Mouse (Mus musculus): ENCODE results near the gene Grb14. TPM values are rescaled to one million over a fixed set of nuclear protein-coding genes. Genes with fewer than 3 reads are reported as not detected.

The Grb14 gene
- polyA plus RNA-seq, 1 experiment from 2014 or later, result 7.5 TPM

DNA sequence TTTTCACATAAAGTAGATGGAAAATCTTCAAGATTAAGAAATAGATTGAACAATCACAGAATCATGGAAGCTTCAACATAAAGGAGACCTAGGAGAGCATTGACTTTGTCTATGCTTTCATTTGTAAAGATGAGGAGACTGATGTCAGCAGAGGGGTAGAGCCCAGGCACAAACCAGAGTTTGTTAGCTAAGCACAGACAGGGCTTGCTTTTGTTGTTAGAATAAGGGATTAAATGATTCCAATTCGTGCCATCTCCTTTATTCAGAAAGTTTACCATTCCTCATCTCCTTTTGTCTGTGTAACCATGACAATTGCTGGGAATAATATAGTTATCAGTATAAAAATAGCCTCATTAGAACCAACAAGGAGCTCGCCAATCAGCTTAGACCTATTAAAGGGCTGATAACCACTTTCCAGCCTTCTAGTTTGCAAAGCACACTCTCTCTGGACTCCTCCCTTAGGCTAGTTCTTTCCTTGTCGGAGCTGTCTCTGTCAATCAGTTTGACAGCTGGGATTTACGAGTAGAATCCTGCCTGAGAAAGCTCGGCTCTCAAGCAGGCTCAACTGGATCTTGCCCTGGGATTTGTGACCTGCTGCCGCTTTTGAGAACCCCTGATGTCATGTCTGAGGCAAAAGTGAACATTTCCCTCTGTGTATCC is 137.6 kb downstream of the Grb14 start:
- no peak for TF ChIP-seq CTCF (IDR thresholded peaks at IDR 0.05)
- no peak for ATAC-seq
- H3K27me3 ChIP-seq, result peaks cover 38% of the 10 kb centered on the region
- in situ Hi-C loops (cut with MboI; ENCODE audit: low pct_unique_long_range_greater_than_20kb), result no loop called here
- CTCF ChIA-PET, result no interaction called here
- POLR2A ChIA-PET, result interaction anchor here (1.1 kb wide), 1 partner anchor 21 kb away, joined by 3 read pairs; no protein-coding TSS in a partner anchor
- no peak for DNase-seq (ENCODE audit: low read depth, low spot score)

DNA sequence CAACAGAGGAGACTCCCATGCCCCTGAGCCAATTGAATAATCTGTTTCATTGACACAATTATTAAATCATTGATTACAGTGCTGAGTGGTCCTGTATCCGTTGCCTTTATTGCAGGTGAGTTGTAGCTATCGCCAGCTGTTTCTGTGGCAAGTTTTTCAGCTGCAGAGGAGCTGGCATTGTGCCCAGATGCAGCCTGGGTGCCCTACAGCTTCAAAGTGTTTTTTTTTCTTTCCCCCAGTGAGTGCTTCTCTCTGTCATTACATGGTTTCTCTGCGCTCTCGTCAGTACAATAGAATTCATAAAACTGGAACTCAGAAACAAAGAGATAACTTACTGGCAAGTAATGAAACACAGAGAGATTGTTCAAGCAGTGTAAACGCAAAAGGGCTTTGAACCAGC is 139.1 kb downstream of the Grb14 start:
- DNase-seq (ENCODE audit: low read depth, low spot score) (no peak), ATAC-seq (no peak)
- in situ Hi-C loops (cut with MboI; ENCODE audit: low pct_unique_long_range_greater_than_20kb), result no loop called here
- ChIA-PET CTCF (no interaction called here), POLR2A (no interaction called here)
- peaks cover 42% of the 10 kb centered on the region for H3K27me3 ChIP-seq
- no peak for TF ChIP-seq CTCF (IDR thresholded peaks at IDR 0.05)

DNA sequence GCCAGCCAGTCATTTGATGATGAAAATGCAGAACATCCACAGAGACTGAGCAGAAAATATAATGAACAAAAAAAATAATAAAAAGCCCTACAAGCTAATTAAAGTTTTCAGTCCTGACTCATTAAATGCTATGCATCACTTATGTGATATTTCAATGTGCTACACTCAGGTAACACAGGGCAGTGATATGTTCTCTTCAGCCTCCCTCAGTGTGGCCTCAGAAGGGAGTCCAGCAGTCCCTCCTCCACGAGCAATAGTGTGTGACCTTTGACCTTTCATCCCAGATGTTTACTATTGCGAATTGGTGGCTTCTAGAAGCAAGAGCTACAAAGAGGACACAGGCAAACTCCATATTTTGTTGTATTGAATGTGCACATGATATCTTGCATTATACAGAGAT is 146.5 kb downstream of the Grb14 start:
- in situ Hi-C loops (cut with MboI; ENCODE audit: low pct_unique_long_range_greater_than_20kb), result no loop called here
- no peak for DNase-seq (ENCODE audit: low read depth, low spot score)
- ChIA-PET CTCF (no interaction called here), POLR2A (no interaction called here)
- ATAC-seq, result no peak
- peaks cover 37% of the 10 kb centered on the region for H3K27me3 ChIP-seq
- TF ChIP-seq CTCF (IDR thresholded peaks at IDR 0.05), result no peak

Other genes with a start within 250 kb of the Grb14 start
- gene Cobll1, start 214.4 kb upstream of the Grb14 start, polyA plus RNA-seq (2021), result 71.0 TPM

Measured in Patski (cell line).